Mouse (Mus musculus) limb, embryonic 11.5 days (tissue): ENCODE measurements around the gene Rplp1. TPM values are rescaled to one million over a fixed set of nuclear protein-coding genes. Genes with fewer than 3 reads are reported as not detected.

ENCODE experiments used
- ATAC-seq: fragments of 200-750 bp; cut with Nextera tagmentation; 2 replicates; pipeline ENCODE4 v1.8.0; 2017; ENCODE audit warnings: low read depth; ENCODE audit not compliant: insufficient number of reproducible peaks, low FRiP score, low TSS enrichment
- DNase-seq: peaks from one replicate; pipeline ENCODE4 v3.0.0-alpha.2; 2015; ENCODE audit warnings: low spot score
- H3K27ac ChIP-seq: fragments of 300-500 bp; sonication (generic); replicated peaks from 2 replicates; pipeline ENCODE4 v1.5.1; 2014; ENCODE audit warnings: low read depth, mild to moderate bottlenecking, low read length
- H3K27me3 ChIP-seq: fragments of 300-500 bp; sonication (generic); 2 replicates; pipeline ENCODE4 v1.6.1; 2014; ENCODE audit warnings: mild to moderate bottlenecking, low read length, mixed read lengths; ENCODE audit not compliant: control insufficient read depth, insufficient read depth
- H3K36me3 ChIP-seq: fragments of 300-500 bp; sonication (generic); 2 replicates; pipeline ENCODE4 v1.6.1; 2014; ENCODE audit warnings: mild to moderate bottlenecking, low read length, moderate library complexity, mixed read lengths; ENCODE audit not compliant: control insufficient read depth, insufficient read depth
- H3K4me1 ChIP-seq: fragments of 300-500 bp; sonication (generic); 2 replicates; pipeline ENCODE4 v1.6.1; 2014; ENCODE audit warnings: low read length, mixed read lengths; ENCODE audit not compliant: control insufficient read depth, insufficient read depth
- H3K4me2 ChIP-seq: fragments of 300-500 bp; sonication (generic); 2 replicates; pipeline ENCODE4 v1.6.1; 2014; ENCODE audit warnings: low read depth, mild to moderate bottlenecking, moderate library complexity; ENCODE audit not compliant: severe bottlenecking
- H3K4me3 ChIP-seq: fragments of 300-500 bp; sonication (generic); 2 replicates; pipeline ENCODE4 v1.5.1; 2014; ENCODE audit warnings: low read depth, low read length
- H3K9ac ChIP-seq: fragments of 300-500 bp; sonication (generic); 2 replicates; pipeline ENCODE4 v1.6.1; 2014; ENCODE audit warnings: mild to moderate bottlenecking, low read length
- H3K9me3 ChIP-seq: fragments of 300-500 bp; sonication (generic); 2 replicates; pipeline ENCODE4 v1.6.1; 2016; ENCODE audit warnings: low read length; ENCODE audit not compliant: control insufficient read depth
- WGBS: fragments of 180-500 bp; shearing (Covaris S2); extraction: QIAGEN DNeasy Blood & Tissue Kit; methylation state at CpG from one replicate; pipeline ENCODE4 v1.1.7; 2014; 5-methylcytosine and 5-hydroxymethylcytosine counted together
- polyA plus RNA-seq: library from polyadenylated mRNA; unstranded; fragments of >200 nt; fragmentation: Nextera tagmentation; extraction: Ambion mirVana; gene quantifications from 2 replicates; pipeline ENCODE4 v1.2.1, GENCODE M21; 2014

Rplp1 gene
- polyA plus RNA-seq = 1,214 and 1,288 TPM in 2 replicates

GRCm38 (mm10) chr9:61914203-61914916 lies at the start of gene Rplp1:
Rplp1 (minus strand) TSS chr9:61914542.
- H3K9me3 ChIP-seq = no peaks in the 10 kb centered on the region
- DNase-seq (peak; percentile 96), ATAC-seq (peak; percentile 90)
- peaks cover 4% of the 10 kb centered on the region; the same call in 1 of the 2 replicates for H3K4me1 ChIP-seq
- H3K36me3 ChIP-seq = peaks cover 22% of the 10 kb centered on the region
- H3K4me3 ChIP-seq = peak within 1 kb of the TSS; percentile 93
- peak within 1 kb of the TSS; percentile 90 for H3K9ac ChIP-seq
- peak within 1 kb of the TSS; percentile 83 for H3K27ac ChIP-seq
- WGBS = under 1% methylated on average over 68 of the region's 70 CpGs
- no peaks in the 10 kb centered on the region for H3K27me3 ChIP-seq
- H3K4me2 ChIP-seq = peak within 1 kb of the TSS; percentile 84

GRCm38 (mm10) chr9:61963356-61963755 lies 49.0 kb upstream of the Rplp1 start:
- Histone ChIP-seq H3K4me2 (no peak overlapping the region; the same call in 1 of the 2 replicates), H3K4me1 (no peaks in the 10 kb centered on the region), H3K36me3 (no peaks in the 10 kb centered on the region), H3K27me3 (no peaks in the 10 kb centered on the region), H3K4me3 (no peak overlapping the region), H3K9me3 (no peaks in the 10 kb centered on the region), H3K27ac (no peak overlapping the region), H3K9ac (no peak overlapping the region)
- WGBS = 79% methylated on average over 6 of the region's 6 CpGs
- no peak for DNase-seq
- ATAC-seq = no peak

- 84% methylated on average over 4 of the region's 4 CpGs for WGBS
- Histone ChIP-seq H3K9me3 (no peaks in the 10 kb centered on the region), H3K36me3 (no peaks in the 10 kb centered on the region), H3K9ac (no peak overlapping the region), H3K4me1 (no peaks in the 10 kb centered on the region), H3K4me2 (no peak overlapping the region), H3K27ac (no peak overlapping the region), H3K27me3 (no peaks in the 10 kb centered on the region), H3K4me3 (no peak overlapping the region)
- DNase-seq (no peak), ATAC-seq (no peak)
Observed at GRCm38 (mm10) chr9:61961181-61961580, 46.8 kb upstream of the Rplp1 start.

- WGBS = 57% methylated on average over 5 of the region's 5 CpGs
- H3K27me3 ChIP-seq = no peaks in the 10 kb centered on the region
- H3K9ac ChIP-seq = no peak overlapping the region
- no peak overlapping the region for H3K4me3 ChIP-seq
- H3K4me1 ChIP-seq = no peaks in the 10 kb centered on the region
- H3K36me3 ChIP-seq = no peaks in the 10 kb centered on the region
- ATAC-seq = no peak
- no peak overlapping the region for H3K27ac ChIP-seq
- no peak for DNase-seq
- H3K9me3 ChIP-seq = no peaks in the 10 kb centered on the region
- no peak overlapping the region for H3K4me2 ChIP-seq
Observed at GRCm38 (mm10) chr9:61960753-61961152, 46.4 kb upstream of the Rplp1 start.

GRCm38 (mm10) chr9:61959921-61960569 lies 45.7 kb upstream of the Rplp1 start:
- Histone ChIP-seq H3K36me3 (no peaks in the 10 kb centered on the region), H3K4me2 (no peak overlapping the region), H3K4me3 (no peak overlapping the region), H3K9me3 (no peaks in the 10 kb centered on the region), H3K27ac (no peak overlapping the region), H3K27me3 (no peaks in the 10 kb centered on the region), H3K4me1 (no peaks in the 10 kb centered on the region), H3K9ac (no peak overlapping the region)
- WGBS = 80% methylated on average over 1 of the region's 1 CpGs
- no peak for ATAC-seq
- no peak for DNase-seq

- ATAC-seq = no peak
- H3K27ac ChIP-seq = no peak overlapping the region
- H3K9me3 ChIP-seq = no peaks in the 10 kb centered on the region
- H3K9ac ChIP-seq = no peak overlapping the region
- no peaks in the 10 kb centered on the region for H3K36me3 ChIP-seq
- no peak for DNase-seq
- no peak overlapping the region for H3K4me2 ChIP-seq
- H3K4me1 ChIP-seq = no peaks in the 10 kb centered on the region
- no peak overlapping the region for H3K4me3 ChIP-seq
- no peaks in the 10 kb centered on the region for H3K27me3 ChIP-seq
Observed at GRCm38 (mm10) chr9:61954707-61955106, 40.4 kb upstream of the Rplp1 start.

- Histone ChIP-seq H3K4me3 (no peak overlapping the region), H3K36me3 (no peaks in the 10 kb centered on the region), H3K4me2 (no peak overlapping the region), H3K9me3 (no peaks in the 10 kb centered on the region), H3K27me3 (no peaks in the 10 kb centered on the region), H3K27ac (no peak overlapping the region), H3K9ac (no peak overlapping the region), H3K4me1 (no peaks in the 10 kb centered on the region)
- DNase-seq (no peak), ATAC-seq (no peak)
- 74% methylated on average over 7 of the region's 7 CpGs for WGBS
Observed at GRCm38 (mm10) chr9:61952241-61952640, 37.9 kb upstream of the Rplp1 start.

GRCm38 (mm10) chr9:61947402-61948346 lies 33.3 kb upstream of the Rplp1 start:
- WGBS = 8% methylated on average over 24 of the region's 24 CpGs
- peak; percentile 66 for ATAC-seq

More at GRCm38 (mm10) chr9:61947402-61948346, 33.3 kb upstream of the Rplp1 start:
- H3K9ac ChIP-seq = peak overlapping the region; percentile 47; the same call in 1 of the 2 replicates
- peak overlapping the region; percentile 77 for H3K4me3 ChIP-seq
- no peaks in the 10 kb centered on the region for H3K9me3 ChIP-seq
- H3K27ac ChIP-seq = no peak overlapping the region
- 0 out of 2 replicates have a peak, but pooled peaks cover 4% of the 10 kb centered on the region for H3K4me1 ChIP-seq
- H3K27me3 ChIP-seq = no peaks in the 10 kb centered on the region
- peaks cover 3% of the 10 kb centered on the region for H3K36me3 ChIP-seq
- DNase-seq = peak; percentile 87
- H3K4me2 ChIP-seq = peak overlapping the region; percentile 83
